Mouse (Mus musculus): ENCODE results near the gene Ugt1a7c.

- TF ChIP-seq POLR2A (IDR thresholded peaks at IDR 0.05; ENCODE audit: control insufficient read depth, extremely low read depth, insufficient read depth, low read length, poor library complexity) (no peak), CTCF (IDR thresholded peaks at IDR 0.05; ENCODE audit: borderline replicate concordance, control insufficient read depth, extremely low read depth, insufficient read depth, low read length, poor library complexity) (no peak)
These were observed 123.7 kb downstream of the Ugt1a7c start for GRCm38 (mm10) chr1:88218591-88218990.

Measured in thymus, adult 2 months (tissue).